Mouse (Mus musculus): Measurements from ENCODE around the gene Man2a1.
"Not testable (repeated sequence)": the region's sequence is repeated elsewhere in the genome, so short reads cannot be mapped to it uniquely, and the experiment has no call there.

Man2a1 gene

GRCm38 (mm10) chr17:64762651-64763050, 162.1 kb downstream of the Man2a1 start:
- DNase-seq (ENCODE audit: low spot score), result not testable (repeated sequence)

- no peak for DNase-seq (ENCODE audit: low spot score)
Observed at GRCm38 (mm10) chr17:64763491-64763890, 163.0 kb downstream of the Man2a1 start.

- DNase-seq (ENCODE audit: low spot score), result no peak
Observed at GRCm38 (mm10) chr17:64764175-64765122, 163.9 kb downstream of the Man2a1 start.

- no peak for DNase-seq (ENCODE audit: low spot score)
Observed at GRCm38 (mm10) chr17:64765286-64765685, 164.8 kb downstream of the Man2a1 start.

- DNase-seq (ENCODE audit: low spot score), result no peak
Observed at GRCm38 (mm10) chr17:64766507-64766906, 166.0 kb downstream of the Man2a1 start.

- DNase-seq (ENCODE audit: low spot score), result no peak
Observed at GRCm38 (mm10) chr17:64770277-64770676, 169.7 kb downstream of the Man2a1 start.

- no peak for DNase-seq (ENCODE audit: low spot score)
Observed at GRCm38 (mm10) chr17:64772611-64773010, 172.1 kb downstream of the Man2a1 start.

- no peak for DNase-seq (ENCODE audit: low spot score)
Observed at GRCm38 (mm10) chr17:64774218-64774617, 173.7 kb downstream of the Man2a1 start.

- no peak for DNase-seq (ENCODE audit: low spot score)
Observed at GRCm38 (mm10) chr17:64778300-64778699, 177.8 kb downstream of the Man2a1 start.

- no peak for DNase-seq (ENCODE audit: low spot score)
Observed at GRCm38 (mm10) chr17:64778756-64779155, 178.2 kb downstream of the Man2a1 start.

- no peak for DNase-seq (ENCODE audit: low spot score)
Observed at GRCm38 (mm10) chr17:64780753-64781490, 180.4 kb downstream of the Man2a1 start.

- no peak for DNase-seq (ENCODE audit: low spot score)
Observed at GRCm38 (mm10) chr17:64782307-64782706, 181.8 kb downstream of the Man2a1 start.

- DNase-seq (ENCODE audit: low spot score), result no peak
Observed at GRCm38 (mm10) chr17:64785961-64786360, 185.4 kb downstream of the Man2a1 start.

- DNase-seq (ENCODE audit: low spot score), result no peak
Observed at GRCm38 (mm10) chr17:64788301-64788700, 187.8 kb downstream of the Man2a1 start.

- DNase-seq (ENCODE audit: low spot score), result no peak
Observed at GRCm38 (mm10) chr17:64789175-64789574, 188.6 kb downstream of the Man2a1 start.

- DNase-seq (ENCODE audit: low spot score), result no peak
Observed at GRCm38 (mm10) chr17:64792076-64792475, 191.5 kb downstream of the Man2a1 start.

- no peak for DNase-seq (ENCODE audit: low spot score)
Observed at GRCm38 (mm10) chr17:64792623-64793022, 192.1 kb downstream of the Man2a1 start.

- DNase-seq (ENCODE audit: low spot score), result no peak
Observed at GRCm38 (mm10) chr17:64802168-64802955, 201.8 kb downstream of the Man2a1 start.

GRCm38 (mm10) chr17:64802956-64803275, 202.4 kb downstream of the Man2a1 start:
- no peak for DNase-seq (ENCODE audit: low spot score)
